Mouse (Mus musculus) ovary, adult 2 months (tissue): ENCODE data around the gene Bicd2. TPM values are rescaled to one million over a fixed set of nuclear protein-coding genes. Genes with fewer than 3 reads are reported as not detected.

Source experiments
- polyA plus RNA-seq: library from polyadenylated mRNA; depleted of rRNA; stranded (reverse); fragments of >200 nt; gene quantifications from 2 replicates; pipeline ENCODE4 v1.2.3, GENCODE M21; 2012; rRNA removed

Bicd2 gene
- polyA plus RNA-seq = 39.9 and 43.6 TPM in 2 replicates

DNA sequence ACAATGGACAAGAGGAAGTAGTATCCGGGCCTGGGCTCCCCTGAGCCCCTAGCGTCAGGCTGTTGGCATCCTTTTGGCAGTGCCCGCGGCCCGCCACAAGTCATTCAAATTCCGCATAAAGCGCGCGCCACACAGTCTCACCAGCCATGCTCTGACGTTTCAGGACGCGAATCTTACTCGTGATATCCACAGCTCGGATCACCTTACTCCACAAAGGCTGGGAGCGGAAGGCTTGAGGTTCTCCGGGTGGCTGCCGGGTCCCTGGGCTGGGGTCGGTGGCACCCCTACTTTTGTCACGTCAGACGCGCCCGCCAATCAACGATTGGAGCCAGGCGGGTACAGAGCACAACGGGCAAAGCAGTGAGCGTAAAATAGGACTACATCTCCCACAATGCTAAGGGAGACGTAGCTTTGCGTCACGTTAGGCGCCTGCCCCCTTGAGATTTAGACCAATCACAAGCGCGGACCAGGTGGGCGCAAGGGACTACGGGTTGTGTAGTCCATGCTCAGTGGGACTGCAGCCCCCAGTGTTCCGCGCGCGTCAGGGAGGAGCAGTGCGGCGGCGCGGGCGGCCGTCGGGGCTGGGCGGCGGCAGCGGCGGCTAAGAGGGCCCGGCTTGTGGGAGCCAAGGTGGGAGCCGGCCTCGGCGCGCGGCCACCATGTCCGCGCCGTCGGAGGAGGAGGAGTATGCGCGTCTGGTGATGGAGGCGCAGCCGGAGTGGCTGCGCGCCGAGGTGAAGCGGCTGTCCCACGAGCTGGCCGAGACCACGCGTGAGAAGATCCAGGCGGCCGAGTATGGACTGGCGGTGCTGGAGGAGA is at the start of gene Bicd2:
TSS of gene Bicd2 (plus strand) at position 574 of the 819 bp plus-strand sequence.

DNA sequence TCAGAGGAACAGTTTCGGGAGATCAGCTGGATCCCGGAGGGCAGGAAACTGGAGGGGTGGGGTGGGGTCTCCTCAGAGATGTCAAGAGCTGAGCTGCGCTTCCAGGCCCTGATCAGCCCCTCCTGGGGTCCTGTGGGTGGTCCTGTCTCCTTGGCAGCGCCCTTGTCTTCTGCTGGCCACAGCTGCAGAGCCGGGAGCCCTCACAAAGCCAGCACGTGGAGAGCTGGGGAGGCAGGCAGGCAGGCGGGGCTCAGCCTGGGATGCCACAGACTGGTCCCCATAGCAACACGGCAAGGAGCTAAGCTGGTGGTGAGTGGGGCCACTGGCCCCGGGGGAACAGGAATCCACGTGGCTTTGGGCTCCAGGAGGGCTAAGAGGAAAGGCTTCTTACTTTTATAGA is 21.3 kb upstream of the Bicd2 start, which contains the start of gene Fgd3:
TSS of gene Fgd3 (minus strand) at position 272 of the 400 bp plus-strand sequence.

DNA sequence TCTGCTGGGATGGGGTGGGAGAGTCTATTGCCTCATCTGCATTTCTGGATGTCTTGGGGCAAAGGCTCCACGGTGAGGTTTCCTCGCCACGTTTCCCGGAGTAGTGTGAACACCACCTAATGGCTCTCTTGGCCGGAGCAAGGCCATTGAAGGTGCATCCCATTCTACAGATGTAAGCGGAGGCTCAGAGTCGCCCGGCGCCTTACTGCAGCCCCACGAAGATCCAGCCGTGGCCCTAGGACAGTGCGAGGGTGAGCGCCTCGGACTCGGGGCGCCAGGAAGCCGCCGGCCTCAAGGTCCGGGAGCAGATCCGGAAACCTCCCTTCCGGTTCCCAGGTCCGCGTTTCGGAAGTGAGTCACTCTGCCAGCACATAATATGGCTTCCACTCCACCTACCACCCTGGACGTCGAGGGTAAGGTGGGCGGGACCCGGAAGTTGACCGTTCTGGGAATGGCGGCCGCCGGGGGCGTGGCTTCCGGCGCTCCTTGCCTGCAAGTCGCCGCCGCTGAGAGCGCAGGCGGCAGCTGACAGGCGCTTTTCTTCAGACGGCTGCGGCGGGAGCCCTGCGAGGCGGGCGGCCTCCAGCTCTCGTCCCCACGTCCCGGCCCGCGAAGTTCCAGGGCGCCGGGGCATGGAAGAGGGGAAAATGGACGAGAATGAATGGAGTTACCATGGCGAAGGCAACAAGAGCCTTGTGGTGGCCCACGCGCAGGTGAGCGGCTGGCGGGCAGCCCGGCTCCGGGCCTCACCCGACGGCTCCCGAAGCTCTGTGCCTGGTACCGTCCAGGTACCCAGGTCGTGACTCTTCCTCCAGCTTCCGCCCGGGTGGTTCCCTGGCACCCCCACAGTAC is 79.6 kb downstream of the Bicd2 start, which contains the start of gene Ippk:
TSS of gene Ippk (plus strand) at position 496 of the 852 bp plus-strand sequence.

Other genes with a start within 250 kb of the Bicd2 start
- gene Wnk2, start 193.6 kb upstream of the Bicd2 start, polyA plus RNA-seq = 13.9 and 15.1 TPM in 2 replicates
- 199 and 210 TPM in 2 replicates for gene Ninj1, start 154.1 kb upstream of the Bicd2 start, polyA plus RNA-seq
- gene Card19, start 125.5 kb upstream of the Bicd2 start, polyA plus RNA-seq = 163 and 237 TPM in 2 replicates
- gene Susd3, start 92.9 kb upstream of the Bicd2 start, polyA plus RNA-seq = 160 and 182 TPM in 2 replicates
- 5.6 and 7.9 TPM in 2 replicates for gene Fgd3, start 21.3 kb upstream of the Bicd2 start, polyA plus RNA-seq
- gene Ippk, start 79.7 kb downstream of the Bicd2 start, polyA plus RNA-seq = 7.1 and 8.3 TPM in 2 replicates
- gene Tes3-ps, start 151.7 kb downstream of the Bicd2 start, polyA plus RNA-seq = not detected in 2 replicates
- gene Ecm2, start 163.2 kb downstream of the Bicd2 start, polyA plus RNA-seq = 1.7 and 2.7 TPM in 2 replicates
- gene Aspn, start 202.9 kb downstream of the Bicd2 start, polyA plus RNA-seq = 0.63 and 0.67 TPM in 2 replicates
- gene Omd, start 240.9 kb downstream of the Bicd2 start, polyA plus RNA-seq = 0.47 and 0.49 TPM in 2 replicates